Mouse (Mus musculus): ENCODE data around the gene Zmiz2. TPM values are rescaled to one million over a fixed set of nuclear protein-coding genes. Genes with fewer than 3 reads are reported as not detected.
A peak's percentile ranks its signal among the peaks of the same experiment; 100 is the strongest.
"Not testable (repeated sequence)": the region's sequence is repeated elsewhere in the genome, so short reads cannot be mapped to it uniquely, and the experiment has no call there.

Zmiz2 gene
- polyA plus RNA-seq, 1 experiment = 33.0 TPM

- H3K4me3 ChIP-seq (ENCODE audit: insufficient read depth, poor library complexity, severe bottlenecking) = no peak overlapping the region
- peaks cover 31% of the 10 kb centered on the region for H3K79me3 ChIP-seq (ENCODE audit: low read depth)
- TF ChIP-seq CTCF (IDR thresholded peaks at IDR 0.05; ENCODE audit: control insufficient read depth, insufficient read depth, insufficient read length) (no peak), CEBPB (IDR thresholded peaks at IDR 0.05; ENCODE audit: low read depth) (no peak), MYOG (IDR thresholded peaks at IDR 0.05; ENCODE audit: control insufficient read depth, extremely low read depth, insufficient read length) (no peak), MYOD1 (IDR thresholded peaks at IDR 0.05; ENCODE audit: control insufficient read depth, insufficient read length, low read depth) (no peak), MAX (IDR thresholded peaks at IDR 0.05) (no peak), USF1 (IDR thresholded peaks at IDR 0.05; ENCODE audit: low read depth) (no peak), FOSL1 (IDR thresholded peaks at IDR 0.05; ENCODE audit: insufficient read depth, low read length, poor library complexity, severe bottlenecking) (no peak)
- H3K36me3 ChIP-seq (ENCODE audit: control insufficient read depth, insufficient read depth) = peaks cover 45% of the 10 kb centered on the region
- H3K27me3 ChIP-seq (ENCODE audit: control insufficient read depth, insufficient read depth, insufficient read length) = no peaks in the 10 kb centered on the region
- H3ac ChIP-seq (ENCODE audit: control insufficient read depth, insufficient read length, low read depth) = no peak overlapping the region
- peaks cover 45% of the 10 kb centered on the region for H3K79me2 ChIP-seq (ENCODE audit: control insufficient read depth, insufficient read depth)
Observed at GRCm38 (mm10) chr11:6418751-6419150, 29.9 kb downstream of the Zmiz2 start.

- not testable (repeated sequence) for H3K27me3 ChIP-seq (ENCODE audit: control insufficient read depth, insufficient read depth, insufficient read length); H3ac ChIP-seq (ENCODE audit: control insufficient read depth, insufficient read length, low read depth)
- peak overlapping the region; percentile 0 for H3K4me3 ChIP-seq (ENCODE audit: insufficient read depth, poor library complexity, severe bottlenecking)
- H3K79me2 ChIP-seq (ENCODE audit: control insufficient read depth, insufficient read depth) = peaks cover 45% of the 10 kb centered on the region
- peaks cover 30% of the 10 kb centered on the region for H3K79me3 ChIP-seq (ENCODE audit: low read depth)
- peaks cover 45% of the 10 kb centered on the region for H3K36me3 ChIP-seq (ENCODE audit: control insufficient read depth, insufficient read depth)
Observed at GRCm38 (mm10) chr11:6419156-6419555, 30.3 kb downstream of the Zmiz2 start.

- peaks cover 51% of the 10 kb centered on the region for H3K36me3 ChIP-seq (ENCODE audit: control insufficient read depth, insufficient read depth)
- TF ChIP-seq MYOD1 (IDR thresholded peaks at IDR 0.05; ENCODE audit: control insufficient read depth, insufficient read length, low read depth) = no peak
- H3K4me3 ChIP-seq (ENCODE audit: insufficient read depth, poor library complexity, severe bottlenecking) = no peak overlapping the region
- H3ac ChIP-seq (ENCODE audit: control insufficient read depth, insufficient read length, low read depth) = no peak overlapping the region
- no peaks in the 10 kb centered on the region for H3K27me3 ChIP-seq (ENCODE audit: control insufficient read depth, insufficient read depth, insufficient read length)
- H3K79me2 ChIP-seq (ENCODE audit: control insufficient read depth, insufficient read depth) = peaks cover 40% of the 10 kb centered on the region
- peaks cover 30% of the 10 kb centered on the region for H3K79me3 ChIP-seq (ENCODE audit: low read depth)
Observed at GRCm38 (mm10) chr11:6420283-6420703, 31.4 kb downstream of the Zmiz2 start.

- H3K79me2 ChIP-seq (ENCODE audit: control insufficient read depth, insufficient read depth) = peaks cover 37% of the 10 kb centered on the region
- TF ChIP-seq CTCF (IDR thresholded peaks at IDR 0.05; ENCODE audit: control insufficient read depth, insufficient read depth, insufficient read length) = no peak
- TF ChIP-seq MYOD1 (IDR thresholded peaks at IDR 0.05; ENCODE audit: control insufficient read depth, insufficient read length, low read depth) = no peak
- no peak for TF ChIP-seq MAX (IDR thresholded peaks at IDR 0.05)
- TF ChIP-seq USF1 (IDR thresholded peaks at IDR 0.05; ENCODE audit: low read depth) = no peak
- TF ChIP-seq CEBPB (IDR thresholded peaks at IDR 0.05; ENCODE audit: low read depth) = no peak
- TF ChIP-seq MYOG (IDR thresholded peaks at IDR 0.05; ENCODE audit: control insufficient read depth, extremely low read depth, insufficient read length) = no peak
- TF ChIP-seq FOSL1 (IDR thresholded peaks at IDR 0.05; ENCODE audit: insufficient read depth, low read length, poor library complexity, severe bottlenecking) = no peak
- peaks cover 52% of the 10 kb centered on the region for H3K36me3 ChIP-seq (ENCODE audit: control insufficient read depth, insufficient read depth)
- no peak overlapping the region for H3K4me3 ChIP-seq (ENCODE audit: insufficient read depth, poor library complexity, severe bottlenecking)
- peaks cover 30% of the 10 kb centered on the region for H3K79me3 ChIP-seq (ENCODE audit: low read depth)
- H3ac ChIP-seq (ENCODE audit: control insufficient read depth, insufficient read length, low read depth) = no peak overlapping the region
- H3K27me3 ChIP-seq (ENCODE audit: control insufficient read depth, insufficient read depth, insufficient read length) = no peaks in the 10 kb centered on the region
Observed at GRCm38 (mm10) chr11:6420722-6421350, 32.0 kb downstream of the Zmiz2 start.

- TF ChIP-seq FOSL1 (IDR thresholded peaks at IDR 0.05; ENCODE audit: insufficient read depth, low read length, poor library complexity, severe bottlenecking) (no peak), USF1 (IDR thresholded peaks at IDR 0.05; ENCODE audit: low read depth) (no peak), CEBPB (IDR thresholded peaks at IDR 0.05; ENCODE audit: low read depth) (no peak), MYOG (IDR thresholded peaks at IDR 0.05; ENCODE audit: control insufficient read depth, extremely low read depth, insufficient read length) (no peak), MYOD1 (IDR thresholded peaks at IDR 0.05; ENCODE audit: control insufficient read depth, insufficient read length, low read depth) (no peak), CTCF (IDR thresholded peaks at IDR 0.05; ENCODE audit: control insufficient read depth, insufficient read depth, insufficient read length) (no peak), MAX (IDR thresholded peaks at IDR 0.05) (no peak)
- H3ac ChIP-seq (ENCODE audit: control insufficient read depth, insufficient read length, low read depth) = no peak overlapping the region
- no peaks in the 10 kb centered on the region for H3K79me2 ChIP-seq (ENCODE audit: control insufficient read depth, insufficient read depth)
- H3K36me3 ChIP-seq (ENCODE audit: control insufficient read depth, insufficient read depth) = peaks cover 42% of the 10 kb centered on the region
- H3K27me3 ChIP-seq (ENCODE audit: control insufficient read depth, insufficient read depth, insufficient read length) = no peaks in the 10 kb centered on the region
- no peak overlapping the region for H3K4me3 ChIP-seq (ENCODE audit: insufficient read depth, poor library complexity, severe bottlenecking)
- no peaks in the 10 kb centered on the region for H3K79me3 ChIP-seq (ENCODE audit: low read depth)
Observed at GRCm38 (mm10) chr11:6430186-6430585, 41.3 kb downstream of the Zmiz2 start.

- Histone ChIP-seq H3K79me2 (ENCODE audit: control insufficient read depth, insufficient read depth) (peaks cover 16% of the 10 kb centered on the region), H3K4me3 (ENCODE audit: insufficient read depth, poor library complexity, severe bottlenecking) (no peak overlapping the region), H3K79me3 (ENCODE audit: low read depth) (peaks cover 7% of the 10 kb centered on the region), H3ac (ENCODE audit: control insufficient read depth, insufficient read length, low read depth) (no peak overlapping the region), H3K27me3 (ENCODE audit: control insufficient read depth, insufficient read depth, insufficient read length) (no peaks in the 10 kb centered on the region), H3K36me3 (ENCODE audit: control insufficient read depth, insufficient read depth) (peaks cover 42% of the 10 kb centered on the region)
- no peak for TF ChIP-seq FOSL1 (IDR thresholded peaks at IDR 0.05; ENCODE audit: insufficient read depth, low read length, poor library complexity, severe bottlenecking)
- TF ChIP-seq CTCF (IDR thresholded peaks at IDR 0.05; ENCODE audit: control insufficient read depth, insufficient read depth, insufficient read length) = peak; percentile 84
Observed at GRCm38 (mm10) chr11:6436442-6436841, 47.6 kb downstream of the Zmiz2 start.

All from C2C12 (cell line).